Mouse (Mus musculus) heart, postnatal 0 days (tissue): Measurements from ENCODE around the gene Sgsh.

ENCODE experiments used
- CTCF ChIP-seq: IDR thresholded peaks from 2 replicates; pipeline ENCODE4 v1.5.1; 2016; ENCODE audit warnings: antibody characterized with exemption, control low read depth, low read depth
- EP300 ChIP-seq: IDR thresholded peaks from 2 replicates; pipeline ENCODE4 v1.6.1; 2016; ENCODE audit warnings: antibody characterized with exemption, low read depth

GRCm38 (mm10) chr11:119310621-119311020 is 44.7 kb downstream of the Sgsh start:
- TF ChIP-seq CTCF = no peak
- no peak for TF ChIP-seq EP300
